Mouse (Mus musculus): ENCODE measurements around the gene Dbh. TPM values are rescaled to one million over a fixed set of nuclear protein-coding genes. Genes with fewer than 3 reads are reported as not detected.

Dbh gene
- polyA plus RNA-seq (2015; fragmentation: Nextera tagmentation; extraction: Ambion mirVana): 4.9 and 5.8 TPM in 2 replicates

DNA sequence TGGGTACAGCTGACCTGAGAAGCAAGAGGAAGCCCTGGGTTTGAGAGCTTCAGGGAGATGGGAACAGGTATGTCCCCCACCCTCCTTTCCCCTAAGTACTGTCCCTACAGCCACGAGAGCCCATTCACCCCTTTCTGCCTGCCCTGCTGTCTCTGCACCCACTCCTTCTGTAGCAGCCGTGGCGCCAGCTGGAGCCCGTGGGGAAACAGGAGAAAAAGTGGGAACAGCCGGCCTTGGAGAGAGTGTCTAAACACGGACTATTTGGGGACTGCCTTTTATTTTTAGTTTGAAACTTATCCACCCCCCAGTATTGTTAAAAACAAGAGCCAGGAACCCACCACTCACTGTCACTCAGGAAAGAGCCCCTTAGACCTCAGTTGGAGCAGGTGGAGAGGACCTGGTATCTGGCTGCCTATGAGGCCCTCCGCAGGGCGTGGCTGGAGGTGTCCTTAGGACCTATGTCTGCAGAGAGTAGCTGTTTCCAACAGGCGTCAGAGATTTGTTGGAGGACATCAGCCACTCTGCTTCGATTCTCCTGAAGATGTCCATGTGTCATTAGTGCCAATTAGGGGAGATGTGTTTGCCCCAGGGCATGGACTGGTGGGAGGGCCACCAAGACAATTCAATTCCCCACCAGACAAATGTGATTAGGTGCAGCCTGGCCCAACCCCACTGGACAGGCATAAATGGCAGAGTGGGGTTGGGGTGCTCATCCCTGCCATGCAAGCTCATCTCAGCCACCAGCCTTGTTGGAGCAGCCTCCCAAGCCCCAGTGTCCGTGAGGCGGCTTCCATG is at the start of gene Dbh:
TSS of gene Dbh (plus strand) at position 438 of the 795 bp plus-strand sequence.
- Histone ChIP-seq H3K4me2 (ENCODE audit: low read length) (no peak within 1 kb of the TSS), H3K4me1 (ENCODE audit: control insufficient read depth, insufficient read depth, low read depth, low read length) (peaks cover 4% of the 10 kb centered on the region), H3K27me3 (replicated peaks; ENCODE audit: control insufficient read depth, insufficient read depth, low read length) (no peaks in the 10 kb centered on the region), H3K27ac (ENCODE audit: low read depth, low read length) (no peak within 1 kb of the TSS), H3K36me3 (ENCODE audit: control insufficient read depth, insufficient read depth, low read length) (no peaks in the 10 kb centered on the region), H3K9me3 (ENCODE audit: control insufficient read depth, low read length) (no peaks in the 10 kb centered on the region), H3K4me3 (ENCODE audit: low read length) (no peak within 1 kb of the TSS), H3K9ac (ENCODE audit: low read depth, low read length) (no peak within 1 kb of the TSS)
- ATAC-seq: no peak
- WGBS: 76% methylated on average over 12 of the region's 12 CpGs

DNA sequence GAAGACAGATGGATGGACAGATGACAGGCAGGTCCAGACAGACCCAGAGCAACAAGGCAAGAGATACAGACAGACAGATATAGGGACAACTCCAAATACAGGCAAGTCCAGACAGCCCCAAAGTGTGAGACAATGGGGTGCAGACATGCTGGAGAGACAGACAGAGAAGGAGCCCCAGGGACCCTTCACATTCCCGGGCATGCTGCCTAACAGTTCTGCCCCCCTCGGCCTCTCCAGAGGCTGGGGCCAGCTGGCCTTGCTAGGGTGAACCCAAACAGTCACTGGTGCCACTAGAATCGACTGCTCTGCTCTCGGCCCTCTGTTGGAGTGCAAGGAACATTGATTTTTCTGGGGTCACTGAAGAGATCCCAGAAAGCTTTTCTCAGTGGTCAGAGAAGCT is 46.6 kb upstream of the Dbh start:
- ATAC-seq: no peak
- no peaks in the 10 kb centered on the region for H3K9me3 ChIP-seq (ENCODE audit: control insufficient read depth, low read length)
- 54% methylated on average over 4 of the region's 4 CpGs for WGBS
- no peaks in the 10 kb centered on the region for H3K36me3 ChIP-seq (ENCODE audit: control insufficient read depth, insufficient read depth, low read length)
- H3K9ac ChIP-seq (ENCODE audit: low read depth, low read length): no peak overlapping the region
- H3K27ac ChIP-seq (ENCODE audit: low read depth, low read length): no peak overlapping the region
- peaks cover 21% of the 10 kb centered on the region for H3K4me1 ChIP-seq (ENCODE audit: control insufficient read depth, insufficient read depth, low read depth, low read length)
- H3K27me3 ChIP-seq (replicated peaks; ENCODE audit: control insufficient read depth, insufficient read depth, low read length): no peaks in the 10 kb centered on the region
- no peak overlapping the region for H3K4me3 ChIP-seq (ENCODE audit: low read length)
- no peak overlapping the region for H3K4me2 ChIP-seq (ENCODE audit: low read length)

DNA sequence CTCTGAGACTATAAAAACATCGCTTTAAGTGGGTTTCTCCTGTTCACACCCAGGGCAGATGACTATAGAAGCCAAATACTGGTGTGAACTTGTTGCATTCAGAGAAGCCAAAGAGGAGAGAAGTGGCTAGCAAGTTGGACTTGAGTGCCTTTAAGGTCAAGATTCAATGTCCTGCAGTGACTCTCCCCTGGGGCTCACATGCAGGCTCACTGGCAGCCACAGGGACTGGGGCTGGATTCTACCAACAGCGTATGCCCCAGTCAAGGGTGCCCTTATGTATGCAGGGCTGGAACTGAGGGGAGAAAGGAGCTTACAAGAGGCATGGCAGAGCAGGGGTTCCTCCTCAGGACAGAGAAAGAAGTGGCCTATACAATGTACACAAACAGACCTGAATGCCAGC is 45.3 kb upstream of the Dbh start:
- no peak overlapping the region for H3K4me3 ChIP-seq (ENCODE audit: low read length)
- H3K4me2 ChIP-seq (ENCODE audit: low read length): no peak overlapping the region
- WGBS: 87% methylated on average over 2 of the region's 2 CpGs
- H3K9ac ChIP-seq (ENCODE audit: low read depth, low read length): no peak overlapping the region
- no peaks in the 10 kb centered on the region for H3K27me3 ChIP-seq (replicated peaks; ENCODE audit: control insufficient read depth, insufficient read depth, low read length)
- H3K9me3 ChIP-seq (ENCODE audit: control insufficient read depth, low read length): no peaks in the 10 kb centered on the region
- peaks cover 21% of the 10 kb centered on the region for H3K4me1 ChIP-seq (ENCODE audit: control insufficient read depth, insufficient read depth, low read depth, low read length)
- ATAC-seq: no peak
- no peaks in the 10 kb centered on the region for H3K36me3 ChIP-seq (ENCODE audit: control insufficient read depth, insufficient read depth, low read length)
- H3K27ac ChIP-seq (ENCODE audit: low read depth, low read length): no peak overlapping the region

DNA sequence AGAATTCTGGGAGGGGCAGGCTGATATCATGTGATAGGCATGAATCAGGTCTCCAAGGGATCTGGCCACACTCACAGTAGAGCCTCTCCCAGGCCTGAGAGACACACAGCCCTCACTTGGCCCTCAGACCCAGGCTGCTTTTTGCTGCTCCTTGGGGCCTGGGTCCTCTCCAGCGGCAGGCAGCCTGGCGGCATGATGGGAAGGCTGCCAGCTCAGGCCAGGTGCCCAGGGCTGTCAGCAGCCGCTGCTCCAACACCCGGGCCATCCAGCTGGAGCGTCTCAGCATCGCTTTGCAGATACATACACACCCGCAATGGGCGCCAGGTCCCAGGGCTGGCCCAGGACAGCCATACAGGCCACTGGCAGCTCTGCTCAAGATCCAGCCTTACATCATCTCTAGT is 44.8 kb upstream of the Dbh start:
- 46% methylated on average over 8 of the region's 8 CpGs for WGBS
- ATAC-seq: peak; percentile 62
- Histone ChIP-seq H3K27ac (ENCODE audit: low read depth, low read length) (no peak overlapping the region), H3K27me3 (replicated peaks; ENCODE audit: control insufficient read depth, insufficient read depth, low read length) (no peaks in the 10 kb centered on the region; the same call in 1 of the 2 replicates), H3K4me3 (ENCODE audit: low read length) (no peak overlapping the region), H3K36me3 (ENCODE audit: control insufficient read depth, insufficient read depth, low read length) (no peaks in the 10 kb centered on the region), H3K4me1 (ENCODE audit: control insufficient read depth, insufficient read depth, low read depth, low read length) (peaks cover 21% of the 10 kb centered on the region), H3K9me3 (ENCODE audit: control insufficient read depth, low read length) (no peaks in the 10 kb centered on the region), H3K4me2 (ENCODE audit: low read length) (no peak overlapping the region), H3K9ac (ENCODE audit: low read depth, low read length) (0 out of 2 replicates have a peak overlapping the region, but pooled peaks have one; percentile 10)

DNA sequence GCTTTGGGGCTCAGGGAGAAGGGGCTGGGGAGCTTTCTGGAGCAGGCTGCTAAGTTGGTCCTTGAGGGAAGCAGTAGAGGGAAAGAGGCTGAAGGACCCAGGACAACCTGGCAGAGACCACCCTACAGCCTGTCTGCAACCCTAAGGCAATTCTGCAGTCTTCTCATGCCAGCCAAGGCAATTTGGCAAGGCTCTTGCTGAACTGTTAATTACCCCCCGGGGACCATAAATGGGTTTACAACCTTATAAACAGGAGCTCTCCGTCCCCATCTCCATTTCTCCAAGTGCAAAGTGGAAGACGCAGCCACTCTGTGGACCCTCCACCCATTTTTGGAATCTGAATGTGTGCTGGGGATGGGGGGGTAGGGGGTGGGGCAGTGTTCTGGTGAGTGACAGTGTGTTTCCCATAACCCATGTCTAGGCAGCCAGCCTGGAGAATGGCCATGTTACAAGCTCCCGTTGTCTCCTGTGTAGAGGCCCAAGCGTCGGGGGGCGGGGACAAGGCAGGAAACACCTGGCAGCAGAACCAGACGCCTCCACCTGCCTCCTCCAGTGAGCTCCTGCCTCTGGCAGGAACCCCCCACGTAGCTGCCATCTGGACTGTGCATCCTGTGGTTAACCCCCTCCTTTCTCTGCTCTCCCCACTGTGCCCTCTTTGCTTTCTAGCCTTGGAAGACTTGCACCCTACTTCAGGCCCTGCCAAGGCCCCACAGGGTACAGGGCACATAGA is 43.2 kb upstream of the Dbh start:
- no peaks in the 10 kb centered on the region for H3K36me3 ChIP-seq (ENCODE audit: control insufficient read depth, insufficient read depth, low read length)
- peak; percentile 55 for ATAC-seq
- H3K4me3 ChIP-seq (ENCODE audit: low read length): no peak overlapping the region
- no peaks in the 10 kb centered on the region for H3K9me3 ChIP-seq (ENCODE audit: control insufficient read depth, low read length)
- no peak overlapping the region for H3K9ac ChIP-seq (ENCODE audit: low read depth, low read length)
- no peak overlapping the region for H3K27ac ChIP-seq (ENCODE audit: low read depth, low read length)
- no peaks in the 10 kb centered on the region; the same call in 1 of the 2 replicates for H3K27me3 ChIP-seq (replicated peaks; ENCODE audit: control insufficient read depth, insufficient read depth, low read length)
- 32% methylated on average over 9 of the region's 9 CpGs for WGBS
- H3K4me1 ChIP-seq (ENCODE audit: control insufficient read depth, insufficient read depth, low read depth, low read length): peaks cover 21% of the 10 kb centered on the region
- no peak overlapping the region for H3K4me2 ChIP-seq (ENCODE audit: low read length)

DNA sequence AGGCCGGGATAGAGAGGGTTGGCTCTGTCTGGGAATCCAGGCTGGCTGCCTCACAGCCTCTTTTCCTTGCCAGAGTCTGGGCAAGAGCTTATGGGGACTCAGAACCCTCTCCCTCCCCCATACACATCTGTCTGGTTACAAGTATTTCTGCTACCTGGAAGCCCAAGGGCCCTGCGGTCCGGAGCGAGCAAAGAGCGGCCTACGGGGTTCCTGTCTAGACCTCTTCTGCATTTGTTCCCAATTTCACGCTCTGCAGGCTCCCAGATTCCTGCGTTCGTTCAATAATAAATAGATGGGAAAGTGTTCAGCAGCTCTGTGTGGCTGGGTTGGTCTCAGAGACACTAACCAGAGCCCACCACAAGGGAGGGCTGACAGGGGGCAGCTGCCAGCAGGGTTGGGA is 42.5 kb upstream of the Dbh start:
- Histone ChIP-seq H3K9ac (ENCODE audit: low read depth, low read length) (no peak overlapping the region), H3K4me1 (ENCODE audit: control insufficient read depth, insufficient read depth, low read depth, low read length) (peaks cover 21% of the 10 kb centered on the region), H3K9me3 (ENCODE audit: control insufficient read depth, low read length) (no peaks in the 10 kb centered on the region), H3K27me3 (replicated peaks; ENCODE audit: control insufficient read depth, insufficient read depth, low read length) (no peaks in the 10 kb centered on the region; the same call in 1 of the 2 replicates), H3K36me3 (ENCODE audit: control insufficient read depth, insufficient read depth, low read length) (no peaks in the 10 kb centered on the region), H3K27ac (ENCODE audit: low read depth, low read length) (no peak overlapping the region), H3K4me2 (ENCODE audit: low read length) (no peak overlapping the region), H3K4me3 (ENCODE audit: low read length) (no peak overlapping the region)
- 23% methylated on average over 9 of the region's 9 CpGs for whole genome bisulfite sequencing
- no peak; the same call in 1 of the 2 replicates for ATAC-seq

DNA sequence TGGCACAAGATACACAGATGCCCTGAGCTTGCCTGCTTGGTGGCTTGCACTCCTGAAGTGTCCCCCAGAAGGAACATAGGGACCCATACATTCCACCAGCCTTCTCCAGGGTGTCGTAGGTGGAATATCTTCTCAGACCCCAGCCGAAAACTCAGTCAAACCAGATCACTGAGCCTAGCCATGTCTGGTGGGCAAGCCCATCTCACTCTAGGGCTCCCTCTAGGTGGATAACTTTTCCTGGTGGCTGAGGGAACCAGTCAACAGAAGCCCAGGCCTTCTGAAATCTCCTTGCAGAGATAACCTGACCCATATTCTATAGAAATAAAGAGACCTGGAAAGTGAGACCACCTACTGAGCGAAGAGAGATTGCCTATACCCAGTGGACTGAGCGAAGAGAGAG is 41.9 kb upstream of the Dbh start:
- Histone ChIP-seq H3K36me3 (ENCODE audit: control insufficient read depth, insufficient read depth, low read length) (no peaks in the 10 kb centered on the region), H3K9ac (ENCODE audit: low read depth, low read length) (no peak overlapping the region), H3K4me3 (ENCODE audit: low read length) (no peak overlapping the region), H3K27me3 (replicated peaks; ENCODE audit: control insufficient read depth, insufficient read depth, low read length) (no peaks in the 10 kb centered on the region; the same call in 1 of the 2 replicates), H3K4me1 (ENCODE audit: control insufficient read depth, insufficient read depth, low read depth, low read length) (peaks cover 21% of the 10 kb centered on the region), H3K4me2 (ENCODE audit: low read length) (no peak overlapping the region), H3K9me3 (ENCODE audit: control insufficient read depth, low read length) (no peaks in the 10 kb centered on the region), H3K27ac (ENCODE audit: low read depth, low read length) (no peak overlapping the region)
- WGBS: 78% methylated on average over 4 of the region's 4 CpGs
- ATAC-seq: no peak

DNA sequence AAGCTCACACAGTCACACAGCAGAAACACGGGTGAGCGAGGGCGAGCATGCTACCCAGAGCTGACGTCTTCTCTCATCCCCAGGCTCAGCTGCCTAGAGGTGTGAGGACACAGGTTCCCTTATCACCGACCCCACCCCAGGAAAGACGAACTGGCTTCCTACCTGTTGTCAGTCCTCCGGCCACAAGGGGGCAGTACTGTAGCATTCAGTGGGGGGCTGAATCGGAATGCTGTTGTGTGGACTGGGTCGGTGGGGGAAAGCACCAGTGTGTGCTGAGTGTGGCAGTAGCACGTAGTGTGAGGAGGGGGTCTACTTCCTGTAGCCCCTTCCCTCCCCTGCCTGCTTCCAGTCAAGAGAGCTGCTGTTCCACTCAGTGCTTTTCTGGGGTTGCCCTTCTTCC is 39.1 kb upstream of the Dbh start:
- no peak for ATAC-seq
- Histone ChIP-seq H3K4me2 (ENCODE audit: low read length) (no peak overlapping the region), H3K27me3 (replicated peaks; ENCODE audit: control insufficient read depth, insufficient read depth, low read length) (no peaks in the 10 kb centered on the region; the same call in 1 of the 2 replicates), H3K9ac (ENCODE audit: low read depth, low read length) (no peak overlapping the region), H3K4me1 (ENCODE audit: control insufficient read depth, insufficient read depth, low read depth, low read length) (peaks cover 18% of the 10 kb centered on the region), H3K9me3 (ENCODE audit: control insufficient read depth, low read length) (no peaks in the 10 kb centered on the region), H3K36me3 (ENCODE audit: control insufficient read depth, insufficient read depth, low read length) (no peaks in the 10 kb centered on the region), H3K27ac (ENCODE audit: low read depth, low read length) (no peak overlapping the region), H3K4me3 (ENCODE audit: low read length) (no peak overlapping the region)
- WGBS: 45% methylated on average over 10 of the region's 10 CpGs

DNA sequence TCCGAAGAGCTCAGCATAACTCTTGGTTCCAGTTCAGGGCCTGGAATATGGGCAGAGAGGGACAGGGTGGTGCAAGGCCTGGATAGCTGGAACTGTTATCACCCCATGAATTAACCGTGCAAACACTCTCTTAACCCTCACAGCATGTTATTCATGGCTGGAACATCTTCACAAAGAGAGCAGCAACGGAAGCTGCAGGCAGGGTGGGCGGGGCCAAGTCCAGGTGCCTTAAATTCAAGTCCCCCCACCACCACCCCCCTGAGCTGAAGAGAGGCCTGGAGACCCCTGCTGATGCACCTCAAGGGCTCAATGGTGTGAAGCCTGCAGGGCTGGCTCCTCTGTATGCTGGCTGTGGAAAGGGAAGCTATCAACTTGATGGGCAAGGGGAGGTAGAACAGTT is 38.5 kb upstream of the Dbh start:
- ATAC-seq: no peak
- Histone ChIP-seq H3K4me3 (ENCODE audit: low read length) (no peak overlapping the region), H3K27me3 (replicated peaks; ENCODE audit: control insufficient read depth, insufficient read depth, low read length) (no peaks in the 10 kb centered on the region; the same call in 1 of the 2 replicates), H3K4me1 (ENCODE audit: control insufficient read depth, insufficient read depth, low read depth, low read length) (peaks cover 14% of the 10 kb centered on the region), H3K9me3 (ENCODE audit: control insufficient read depth, low read length) (no peaks in the 10 kb centered on the region), H3K36me3 (ENCODE audit: control insufficient read depth, insufficient read depth, low read length) (no peaks in the 10 kb centered on the region), H3K27ac (ENCODE audit: low read depth, low read length) (no peak overlapping the region), H3K9ac (ENCODE audit: low read depth, low read length) (no peak overlapping the region), H3K4me2 (ENCODE audit: low read length) (no peak overlapping the region)
- WGBS: 54% methylated on average over 4 of the region's 4 CpGs

Measured in hindbrain, embryonic 16.5 days (tissue).